Mouse (Mus musculus): ENCODE measurements at regions not wholly inside any gene's neighbourhood (a gene's known extent, or its start where the extent isn't known, plus 50 kb on each side); places are given as distances from the start of the nearest gene placed in this dataset.

- H3K27me3 ChIP-seq (ENCODE audit: control insufficient read depth, insufficient read depth, low read length) = no peaks in the 10 kb centered on the region
- no peak for ATAC-seq (ENCODE audit: insufficient read depth, low FRiP score)
- no peak overlapping the region for H3K9ac ChIP-seq (ENCODE audit: low read length)
- H3K9me3 ChIP-seq (replicated peaks; ENCODE audit: control insufficient read depth, low read length) = no peaks in the 10 kb centered on the region
- 40% methylated on average over 4 of the region's 4 CpGs for WGBS
- no peaks in the 10 kb centered on the region for H3K36me3 ChIP-seq (ENCODE audit: control insufficient read depth, insufficient read depth, low read length)
- 0 out of 2 replicates have a peak, but pooled peaks cover 2% of the 10 kb centered on the region for H3K4me1 ChIP-seq (ENCODE audit: control insufficient read depth, insufficient read depth, low read length)
- no peak overlapping the region for H3K4me2 ChIP-seq (ENCODE audit: low read depth, low read length)
- no peak overlapping the region for H3K27ac ChIP-seq (ENCODE audit: low read length)
- H3K4me3 ChIP-seq (replicated peaks; ENCODE audit: low read length) = no peak overlapping the region
Observed at GRCm38 (mm10) chr13:31080215-31080614, 106.2 kb downstream of the Gm5447 start.

- WGBS = 20% methylated on average over 13 of the region's 13 CpGs
- Histone ChIP-seq H3K36me3 (ENCODE audit: control insufficient read depth, insufficient read depth, low read length) (no peaks in the 10 kb centered on the region), H3K4me1 (ENCODE audit: control insufficient read depth, insufficient read depth, low read length) (0 out of 2 replicates have a peak, but pooled peaks cover 2% of the 10 kb centered on the region), H3K9me3 (replicated peaks; ENCODE audit: control insufficient read depth, low read length) (no peaks in the 10 kb centered on the region), H3K27ac (ENCODE audit: low read length) (no peak overlapping the region), H3K9ac (ENCODE audit: low read length) (no peak overlapping the region), H3K4me3 (replicated peaks; ENCODE audit: low read length) (no peak overlapping the region), H3K4me2 (ENCODE audit: low read depth, low read length) (peak overlapping the region; percentile 27; the same call in 1 of the 2 replicates), H3K27me3 (ENCODE audit: control insufficient read depth, insufficient read depth, low read length) (no peaks in the 10 kb centered on the region)
- no peak for ATAC-seq (ENCODE audit: insufficient read depth, low FRiP score)
Observed at GRCm38 (mm10) chr13:31082448-31083140, 108.6 kb downstream of the Gm5447 start.

- no peak overlapping the region for H3K27ac ChIP-seq (ENCODE audit: low read length)
- WGBS = 45% methylated on average over 2 of the region's 2 CpGs
- no peaks in the 10 kb centered on the region for H3K9me3 ChIP-seq (replicated peaks; ENCODE audit: control insufficient read depth, low read length)
- no peaks in the 10 kb centered on the region for H3K27me3 ChIP-seq (ENCODE audit: control insufficient read depth, insufficient read depth, low read length)
- H3K4me3 ChIP-seq (replicated peaks; ENCODE audit: low read length) = no peak overlapping the region
- H3K36me3 ChIP-seq (ENCODE audit: control insufficient read depth, insufficient read depth, low read length) = no peaks in the 10 kb centered on the region
- no peak for ATAC-seq (ENCODE audit: insufficient read depth, low FRiP score)
- no peak overlapping the region for H3K9ac ChIP-seq (ENCODE audit: low read length)
- no peak overlapping the region for H3K4me2 ChIP-seq (ENCODE audit: low read depth, low read length)
- no peaks in the 10 kb centered on the region for H3K4me1 ChIP-seq (ENCODE audit: control insufficient read depth, insufficient read depth, low read length)
Observed at GRCm38 (mm10) chr13:31101051-31101450, 127.0 kb downstream of the Gm5447 start.

- 72% methylated on average over 2 of the region's 2 CpGs for WGBS
- no peak for ATAC-seq (ENCODE audit: insufficient read depth, low FRiP score)
Observed at GRCm38 (mm10) chr13:31107434-31107833, 133.4 kb downstream of the Gm5447 start.

GRCm38 (mm10) chr13:31109231-31109630, 135.2 kb downstream of the Gm5447 start:
- WGBS = 69% methylated on average over 2 of the region's 2 CpGs

More at GRCm38 (mm10) chr13:31107434-31107833, 133.4 kb downstream of the Gm5447 start:
- H3K27ac ChIP-seq (ENCODE audit: low read length) = no peak overlapping the region
- H3K27me3 ChIP-seq (ENCODE audit: control insufficient read depth, insufficient read depth, low read length) = no peaks in the 10 kb centered on the region
- no peaks in the 10 kb centered on the region for H3K9me3 ChIP-seq (replicated peaks; ENCODE audit: control insufficient read depth, low read length)
- no peak overlapping the region for H3K9ac ChIP-seq (ENCODE audit: low read length)
- H3K36me3 ChIP-seq (ENCODE audit: control insufficient read depth, insufficient read depth, low read length) = no peaks in the 10 kb centered on the region
- no peak overlapping the region for H3K4me3 ChIP-seq (replicated peaks; ENCODE audit: low read length)
- no peak overlapping the region for H3K4me2 ChIP-seq (ENCODE audit: low read depth, low read length)
- H3K4me1 ChIP-seq (ENCODE audit: control insufficient read depth, insufficient read depth, low read length) = no peaks in the 10 kb centered on the region

GRCm38 (mm10) chr13:31122689-31123088, 148.7 kb downstream of the Gm5447 start:
- ATAC-seq (ENCODE audit: insufficient read depth, low FRiP score) = no peak
- H3K4me1 ChIP-seq (ENCODE audit: control insufficient read depth, insufficient read depth, low read length) = no peaks in the 10 kb centered on the region
- H3K9me3 ChIP-seq (replicated peaks; ENCODE audit: control insufficient read depth, low read length) = no peaks in the 10 kb centered on the region
- 66% methylated on average over 2 of the region's 2 CpGs for WGBS
- H3K27ac ChIP-seq (ENCODE audit: low read length) = no peak overlapping the region
- no peaks in the 10 kb centered on the region for H3K27me3 ChIP-seq (ENCODE audit: control insufficient read depth, insufficient read depth, low read length)
- H3K4me3 ChIP-seq (replicated peaks; ENCODE audit: low read length) = no peak overlapping the region
- H3K36me3 ChIP-seq (ENCODE audit: control insufficient read depth, insufficient read depth, low read length) = no peaks in the 10 kb centered on the region
- H3K4me2 ChIP-seq (ENCODE audit: low read depth, low read length) = no peak overlapping the region
- H3K9ac ChIP-seq (ENCODE audit: low read length) = no peak overlapping the region

More at GRCm38 (mm10) chr13:31109231-31109630, 135.2 kb downstream of the Gm5447 start:
- H3K27me3 ChIP-seq (ENCODE audit: control insufficient read depth, insufficient read depth, low read length) = no peaks in the 10 kb centered on the region
- no peaks in the 10 kb centered on the region for H3K4me1 ChIP-seq (ENCODE audit: control insufficient read depth, insufficient read depth, low read length)
- H3K9me3 ChIP-seq (replicated peaks; ENCODE audit: control insufficient read depth, low read length) = no peaks in the 10 kb centered on the region
- H3K4me3 ChIP-seq (replicated peaks; ENCODE audit: low read length) = no peak overlapping the region
- no peak for ATAC-seq (ENCODE audit: insufficient read depth, low FRiP score)
- H3K27ac ChIP-seq (ENCODE audit: low read length) = no peak overlapping the region
- no peak overlapping the region for H3K9ac ChIP-seq (ENCODE audit: low read length)
- H3K36me3 ChIP-seq (ENCODE audit: control insufficient read depth, insufficient read depth, low read length) = no peaks in the 10 kb centered on the region
- no peak overlapping the region for H3K4me2 ChIP-seq (ENCODE audit: low read depth, low read length)

GRCm38 (mm10) chr13:31124547-31125216, 150.7 kb downstream of the Gm5447 start:
- Histone ChIP-seq H3K4me1 (ENCODE audit: control insufficient read depth, insufficient read depth, low read length) (no peaks in the 10 kb centered on the region), H3K27ac (ENCODE audit: low read length) (no peak overlapping the region), H3K9me3 (replicated peaks; ENCODE audit: control insufficient read depth, low read length) (no peaks in the 10 kb centered on the region), H3K4me2 (ENCODE audit: low read depth, low read length) (no peak overlapping the region), H3K4me3 (replicated peaks; ENCODE audit: low read length) (no peak overlapping the region), H3K9ac (ENCODE audit: low read length) (no peak overlapping the region), H3K36me3 (ENCODE audit: control insufficient read depth, insufficient read depth, low read length) (no peaks in the 10 kb centered on the region), H3K27me3 (ENCODE audit: control insufficient read depth, insufficient read depth, low read length) (no peaks in the 10 kb centered on the region)
- no peak for ATAC-seq (ENCODE audit: insufficient read depth, low FRiP score)
- 76% methylated on average over 4 of the region's 4 CpGs for WGBS

- Histone ChIP-seq H3K4me2 (ENCODE audit: low read depth, low read length) (no peak overlapping the region), H3K27ac (ENCODE audit: low read length) (no peak overlapping the region)
Observed at GRCm38 (mm10) chr13:31132501-31132900, 158.5 kb downstream of the Gm5447 start.

GRCm38 (mm10) chr13:31139686-31140085, 165.7 kb downstream of the Gm5447 start:
- no peak overlapping the region for H3K4me3 ChIP-seq (replicated peaks; ENCODE audit: low read length)
- no peaks in the 10 kb centered on the region for H3K36me3 ChIP-seq (ENCODE audit: control insufficient read depth, insufficient read depth, low read length)
- H3K9me3 ChIP-seq (replicated peaks; ENCODE audit: control insufficient read depth, low read length) = no peaks in the 10 kb centered on the region
- ATAC-seq (ENCODE audit: insufficient read depth, low FRiP score) = no peak
- no peaks in the 10 kb centered on the region for H3K4me1 ChIP-seq (ENCODE audit: control insufficient read depth, insufficient read depth, low read length)
- no peak overlapping the region for H3K9ac ChIP-seq (ENCODE audit: low read length)
- WGBS = 79% methylated on average over 3 of the region's 3 CpGs
- H3K4me2 ChIP-seq (ENCODE audit: low read depth, low read length) = no peak overlapping the region
- H3K27me3 ChIP-seq (ENCODE audit: control insufficient read depth, insufficient read depth, low read length) = no peaks in the 10 kb centered on the region
- H3K27ac ChIP-seq (ENCODE audit: low read length) = no peak overlapping the region

More at GRCm38 (mm10) chr13:31132501-31132900, 158.5 kb downstream of the Gm5447 start:
- H3K9me3 ChIP-seq (replicated peaks; ENCODE audit: control insufficient read depth, low read length) = no peaks in the 10 kb centered on the region
- no peak overlapping the region for H3K4me3 ChIP-seq (replicated peaks; ENCODE audit: low read length)
- no peaks in the 10 kb centered on the region for H3K27me3 ChIP-seq (ENCODE audit: control insufficient read depth, insufficient read depth, low read length)
- no peaks in the 10 kb centered on the region for H3K36me3 ChIP-seq (ENCODE audit: control insufficient read depth, insufficient read depth, low read length)
- H3K9ac ChIP-seq (ENCODE audit: low read length) = no peak overlapping the region
- no peak for ATAC-seq (ENCODE audit: insufficient read depth, low FRiP score)
- H3K4me1 ChIP-seq (ENCODE audit: control insufficient read depth, insufficient read depth, low read length) = no peaks in the 10 kb centered on the region
- 90% methylated on average over 5 of the region's 5 CpGs for WGBS

All from stomach, embryonic 16.5 days (tissue).